Mouse (Mus musculus) C2C12 (cell line): ENCODE results near the gene Lrrc8d. TPM values are rescaled to one million over a fixed set of nuclear protein-coding genes. Genes with fewer than 3 reads are reported as not detected.
"Not testable (repeated sequence)": the region's sequence is repeated elsewhere in the genome, so short reads cannot be mapped to it uniquely, and the experiment has no call there.

Experiments used
- H3K27me3 ChIP-seq: one replicate; pipeline ENCODE4 v1.6.1; 2011; ENCODE audit not compliant: control insufficient read depth, insufficient read depth, insufficient read length
- H3K36me3 ChIP-seq: one replicate; pipeline ENCODE4 v1.6.1; 2011; ENCODE audit not compliant: control insufficient read depth, insufficient read depth
- H3K4me3 ChIP-seq: one replicate; pipeline ENCODE4 v1.5.1; 2011; ENCODE audit warnings: mild to moderate bottlenecking, control low read depth; ENCODE audit not compliant: poor library complexity, insufficient read depth, severe bottlenecking
- H3K79me2 ChIP-seq: one replicate; pipeline ENCODE4 v1.6.1; 2011; ENCODE audit not compliant: control insufficient read depth, insufficient read depth
- H3K79me3 ChIP-seq: one replicate; pipeline ENCODE4 v1.6.1; 2011; ENCODE audit warnings: low read depth, control low read depth
- H3ac ChIP-seq: one replicate; pipeline ENCODE3; 2011; ENCODE audit warnings: low read depth; ENCODE audit not compliant: control insufficient read depth, insufficient read length
- CEBPB ChIP-seq: IDR thresholded peaks from one replicate; pipeline ENCODE4 v1.6.1; 2011; ENCODE audit warnings: low read depth, mild to moderate bottlenecking, control low read depth, moderate library complexity
- CTCF ChIP-seq: IDR thresholded peaks from one replicate; pipeline ENCODE4 v1.5.1; 2011; ENCODE audit not compliant: control insufficient read depth, insufficient read depth, insufficient read length
- FOSL1 ChIP-seq: IDR thresholded peaks from one replicate; pipeline ENCODE4 v1.8.0; 2011; ENCODE audit warnings: mild to moderate bottlenecking, low read length; ENCODE audit not compliant: poor library complexity, insufficient read depth, severe bottlenecking
- MAX ChIP-seq: IDR thresholded peaks from one replicate; pipeline ENCODE4 v1.6.1; 2011; ENCODE audit warnings: mild to moderate bottlenecking, control low read depth
- MYOD1 ChIP-seq: IDR thresholded peaks from one replicate; pipeline ENCODE4 v1.6.1; 2011; ENCODE audit warnings: low read depth; ENCODE audit not compliant: control insufficient read depth, insufficient read length
- MYOG ChIP-seq: IDR thresholded peaks from one replicate; pipeline ENCODE4 v1.6.1; 2011; ENCODE audit not compliant: control insufficient read depth, insufficient read length; ENCODE audit errors: extremely low read depth
- USF1 ChIP-seq: IDR thresholded peaks from one replicate; pipeline ENCODE4 v1.6.1; 2011; ENCODE audit warnings: low read depth, mild to moderate bottlenecking, control low read depth, moderate library complexity
- polyA plus RNA-seq: library from polyadenylated mRNA; unstranded; fragments of >200 nt; fragmentation: generic; extraction: Trizol; gene quantifications from one replicate; pipeline ENCODE4 v1.2.1, GENCODE M21; 2012; ENCODE audit warnings: missing spikeins

Gene Lrrc8d
- polyA plus RNA-seq, 1 experiment, result 21.1 TPM

DNA sequence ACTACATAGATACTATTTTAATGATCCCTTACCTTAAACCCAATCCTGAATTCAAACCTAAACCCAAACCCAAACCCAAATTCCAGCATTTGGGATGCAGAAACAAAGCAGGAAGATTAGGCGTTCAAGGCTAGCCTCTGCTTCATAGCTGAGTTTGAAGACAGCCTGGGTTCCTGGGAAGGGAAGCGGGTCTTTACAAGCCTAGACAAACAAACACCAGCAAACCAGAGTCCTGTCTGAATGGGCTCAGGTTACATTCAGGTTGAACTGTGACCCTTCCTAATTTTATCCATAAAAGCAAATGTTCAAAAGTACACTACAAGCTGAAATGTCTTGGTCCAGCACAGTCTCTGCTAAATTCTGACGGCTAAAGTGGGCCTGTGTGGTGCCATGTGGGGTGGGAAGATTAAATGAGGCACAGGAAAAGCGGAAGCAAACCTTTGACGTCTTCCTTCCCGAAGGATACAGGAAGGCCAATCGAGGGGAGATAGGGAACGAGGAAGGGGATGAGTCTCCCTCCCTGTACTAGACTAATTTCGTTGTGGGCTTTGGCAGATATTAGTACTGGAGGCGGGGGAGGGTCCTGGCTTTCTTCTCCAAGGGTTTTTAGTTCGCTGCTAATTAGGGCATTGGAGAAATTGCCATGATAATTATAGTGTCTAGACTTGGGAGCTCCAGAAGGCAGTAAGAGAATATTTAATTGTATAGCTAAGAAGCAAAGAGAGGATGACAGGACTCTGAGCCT is 160.1 kb downstream of the Lrrc8d start:
- no peaks in the 10 kb centered on the region for H3K79me3 ChIP-seq
- no peaks in the 10 kb centered on the region for H3K27me3 ChIP-seq
- TF ChIP-seq USF1 (no peak), MYOD1 (no peak), CEBPB (no peak), FOSL1 (no peak), MAX (no peak), MYOG (no peak), CTCF (no peak)
- no peaks in the 10 kb centered on the region for H3K79me2 ChIP-seq
- H3K36me3 ChIP-seq, result no peaks in the 10 kb centered on the region
- no peak overlapping the region for H3K4me3 ChIP-seq
- H3ac ChIP-seq, result no peak overlapping the region

DNA sequence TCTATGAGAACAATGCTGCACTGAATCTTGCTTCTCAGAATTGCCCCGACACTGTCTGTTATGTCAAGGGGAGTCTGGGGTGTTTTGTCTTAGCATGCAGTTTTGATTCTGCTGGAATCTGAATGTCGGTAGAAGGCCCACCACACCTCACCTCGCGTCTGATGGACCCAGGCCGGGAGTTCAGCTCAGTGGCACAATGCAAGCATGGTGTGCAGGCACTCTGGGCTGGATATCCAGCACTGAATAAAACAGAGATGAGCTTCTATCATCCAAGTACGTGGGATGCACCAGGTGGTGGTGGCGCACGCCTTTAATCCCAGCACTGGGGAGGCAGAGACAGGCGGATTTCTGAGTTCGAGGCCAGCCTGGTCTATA is 160.7 kb downstream of the Lrrc8d start:
- no peak for TF ChIP-seq CTCF
- TF ChIP-seq MYOG, result no peak
- no peak for TF ChIP-seq MAX
- TF ChIP-seq MYOD1, result no peak
- no peak for TF ChIP-seq FOSL1
- no peak for TF ChIP-seq USF1
- TF ChIP-seq CEBPB, result no peak
- Histone ChIP-seq H3K79me3 (no peaks in the 10 kb centered on the region), H3ac (no peak overlapping the region), H3K36me3 (no peaks in the 10 kb centered on the region), H3K27me3 (no peaks in the 10 kb centered on the region), H3K4me3 (no peak overlapping the region), H3K79me2 (no peaks in the 10 kb centered on the region)

DNA sequence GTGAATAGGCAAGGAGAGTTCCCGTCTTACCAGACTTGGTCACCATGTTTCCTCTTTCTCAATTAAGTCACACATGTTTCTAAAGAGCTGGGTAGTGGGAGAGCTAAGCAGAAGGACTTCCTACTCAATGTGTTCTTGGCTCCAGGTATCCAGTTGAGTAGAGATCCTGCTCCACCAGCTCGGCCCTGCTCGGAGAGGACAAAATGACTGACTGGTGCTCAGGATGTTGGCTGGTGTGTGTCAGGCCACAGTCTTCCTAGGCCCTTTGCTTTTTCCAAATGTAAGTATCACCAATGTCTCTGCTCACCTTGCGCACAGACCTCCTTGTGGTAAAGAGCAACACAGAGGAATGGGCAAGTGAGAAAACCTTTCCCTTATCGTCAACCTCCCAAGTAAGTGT is 161.8 kb downstream of the Lrrc8d start:
- Histone ChIP-seq H3K27me3 (no peaks in the 10 kb centered on the region), H3K79me2 (no peaks in the 10 kb centered on the region), H3K4me3 (no peak overlapping the region), H3K36me3 (no peaks in the 10 kb centered on the region), H3K79me3 (no peaks in the 10 kb centered on the region), H3ac (no peak overlapping the region)
- TF ChIP-seq MAX (no peak), MYOD1 (no peak), CEBPB (no peak), USF1 (no peak), CTCF (no peak), FOSL1 (no peak), MYOG (no peak)

DNA sequence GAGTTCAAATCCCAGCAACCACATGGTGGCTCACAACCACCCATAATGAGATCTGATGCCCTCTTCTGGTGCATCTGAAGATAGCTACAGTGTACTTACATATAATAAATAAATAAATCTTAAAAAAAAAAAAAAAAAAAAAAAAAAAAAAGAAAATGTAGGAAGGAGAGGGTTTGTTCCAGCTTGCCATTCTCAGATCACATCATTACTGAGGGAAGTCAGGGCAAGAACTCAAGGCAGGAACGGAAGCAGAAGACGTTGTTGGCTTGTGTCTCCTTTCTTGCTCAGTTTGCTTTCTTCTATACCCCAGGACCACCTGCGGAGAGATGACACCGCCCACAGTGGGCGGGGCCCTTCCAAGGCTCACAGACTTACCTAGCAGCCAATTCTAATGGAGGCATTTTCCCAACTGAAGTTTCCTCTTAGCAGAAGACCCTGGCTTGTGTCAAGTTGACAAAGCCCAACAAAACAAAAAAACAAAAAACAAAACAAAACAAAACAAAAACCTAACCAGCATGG is 165.4 kb downstream of the Lrrc8d start:
- not testable (repeated sequence) for H3K36me3 ChIP-seq, H3K79me3 ChIP-seq, H3K79me2 ChIP-seq, H3K4me3 ChIP-seq, H3ac ChIP-seq, H3K27me3 ChIP-seq

DNA sequence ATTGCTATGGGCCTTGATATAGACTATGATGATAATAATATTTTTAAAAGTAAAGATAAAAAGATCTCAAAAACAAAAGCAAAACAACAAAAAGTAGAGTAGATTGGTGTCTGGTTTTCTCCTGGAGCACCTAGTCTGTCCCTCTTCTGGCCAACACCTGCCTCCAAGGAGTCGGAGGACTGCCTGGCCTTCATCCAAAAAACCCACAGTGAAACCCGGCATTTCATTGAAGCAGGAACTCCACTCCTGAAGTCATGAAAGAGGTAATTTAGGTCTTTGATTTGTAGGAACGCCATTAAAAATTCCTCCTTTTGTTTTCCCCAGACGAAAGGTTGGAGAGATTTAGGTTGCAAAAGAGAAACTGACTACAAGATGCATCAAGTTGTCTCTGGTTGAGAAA is 167.7 kb downstream of the Lrrc8d start:
- no peaks in the 10 kb centered on the region for H3K27me3 ChIP-seq
- no peak overlapping the region for H3ac ChIP-seq
- no peaks in the 10 kb centered on the region for H3K79me3 ChIP-seq
- no peak overlapping the region for H3K4me3 ChIP-seq
- no peaks in the 10 kb centered on the region for H3K79me2 ChIP-seq
- no peak for TF ChIP-seq MYOG
- TF ChIP-seq MAX, result no peak
- TF ChIP-seq MYOD1, result no peak
- TF ChIP-seq CTCF, result no peak
- no peak for TF ChIP-seq CEBPB
- H3K36me3 ChIP-seq, result no peaks in the 10 kb centered on the region

DNA sequence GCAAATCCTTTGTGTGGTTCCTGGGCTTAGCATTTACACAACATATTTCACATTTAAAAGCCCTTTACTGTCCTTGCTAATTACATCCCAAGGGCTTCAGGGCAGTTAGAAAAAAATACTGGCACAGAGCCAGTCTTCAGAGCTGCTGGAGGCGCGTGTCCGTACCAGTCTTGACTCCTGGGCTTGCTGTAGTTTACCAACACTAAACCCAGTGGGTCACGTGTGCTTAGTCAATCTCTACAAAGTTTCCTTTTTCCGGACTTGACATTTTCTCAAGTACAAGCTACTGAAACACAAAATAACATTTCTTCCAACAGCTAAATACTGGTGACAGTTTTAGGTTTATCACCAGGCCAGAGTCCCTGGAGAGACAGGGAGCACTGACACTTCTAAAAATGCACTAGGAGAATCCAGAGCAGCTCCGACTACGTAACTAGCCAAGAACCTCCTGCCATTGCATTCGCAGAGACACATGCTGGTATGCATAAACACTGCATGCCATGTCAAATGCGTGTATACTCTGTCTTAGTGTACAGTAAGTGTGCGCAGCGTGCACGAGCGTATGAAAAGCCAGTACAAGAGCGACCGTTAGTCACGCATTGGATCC is 168.2 kb downstream of the Lrrc8d start:
- H3K79me2 ChIP-seq, result no peaks in the 10 kb centered on the region
- H3K27me3 ChIP-seq, result no peaks in the 10 kb centered on the region
- H3K79me3 ChIP-seq, result no peaks in the 10 kb centered on the region
- H3ac ChIP-seq, result no peak overlapping the region
- no peaks in the 10 kb centered on the region for H3K36me3 ChIP-seq
- no peak overlapping the region for H3K4me3 ChIP-seq
- no peak for TF ChIP-seq FOSL1
- TF ChIP-seq CTCF, result no peak
- no peak for TF ChIP-seq USF1
- TF ChIP-seq MYOG, result no peak
- no peak for TF ChIP-seq MAX
- no peak for TF ChIP-seq MYOD1
- TF ChIP-seq CEBPB, result no peak
